Mouse (Mus musculus) midbrain, embryonic 14.5 days (tissue): ENCODE data around the gene Oxct1. TPM values are rescaled to one million over a fixed set of nuclear protein-coding genes. Genes with fewer than 3 reads are reported as not detected.
A peak's percentile ranks its signal among the peaks of the same experiment; 100 is the strongest.

Experiments used
- ATAC-seq: fragments of 200-750 bp; cut with Nextera tagmentation; 2 replicates; pipeline ENCODE4 v1.8.0; 2017; ENCODE audit warnings: moderate number of reproducible peaks, moderate library complexity; ENCODE audit not compliant: low FRiP score, low TSS enrichment
- DNase-seq: peaks from one replicate; pipeline ENCODE4 v3.0.0-alpha.2; 2015
- H3K27ac ChIP-seq: fragments of 300-500 bp; sonication (generic); replicated peaks from 2 replicates; pipeline ENCODE4 v1.5.1; 2014; ENCODE audit warnings: mild to moderate bottlenecking, low read depth, low read length, moderate library complexity
- H3K27me3 ChIP-seq: fragments of 300-500 bp; sonication (generic); 2 replicates; pipeline ENCODE4 v1.6.1; 2014; ENCODE audit warnings: low read length, control low read depth, mixed read lengths; ENCODE audit not compliant: control insufficient read depth, insufficient read depth
- H3K36me3 ChIP-seq: fragments of 300-500 bp; sonication (generic); 2 replicates; pipeline ENCODE4 v1.6.1; 2014; ENCODE audit warnings: low read length, control low read depth; ENCODE audit not compliant: control insufficient read depth, insufficient read depth
- H3K4me1 ChIP-seq: fragments of 300-500 bp; sonication (generic); 2 replicates; pipeline ENCODE4 v1.6.1; 2014; ENCODE audit warnings: mild to moderate bottlenecking, antibody characterized with exemption, low read length, control low read depth; ENCODE audit not compliant: control insufficient read depth, insufficient read depth
- H3K4me2 ChIP-seq: fragments of 300-500 bp; sonication (generic); 2 replicates; pipeline ENCODE4 v1.6.1; 2014; ENCODE audit warnings: mild to moderate bottlenecking, low read length, moderate library complexity
- H3K4me3 ChIP-seq: fragments of 300-500 bp; sonication (generic); replicated peaks from 2 replicates; pipeline ENCODE4 v1.5.1; 2014; ENCODE audit warnings: low read depth, low read length
- H3K9ac ChIP-seq: fragments of 300-500 bp; sonication (generic); replicated peaks from 2 replicates; pipeline ENCODE4 v1.6.1; 2014; ENCODE audit warnings: mild to moderate bottlenecking, low read length, moderate library complexity
- H3K9me3 ChIP-seq: fragments of 300-500 bp; sonication (generic); 2 replicates; pipeline ENCODE4 v1.6.1; 2016; ENCODE audit warnings: low read length, control low read depth, mixed read lengths; ENCODE audit not compliant: control insufficient read depth
- WGBS: fragments of 180-500 bp; shearing (Covaris S2); extraction: QIAGEN DNeasy Blood & Tissue Kit; methylation state at CpG from one replicate; pipeline ENCODE4 v1.1.7; 2014; 5-methylcytosine and 5-hydroxymethylcytosine counted together
- polyA plus RNA-seq: library from polyadenylated mRNA; unstranded; fragments of >200 nt; fragmentation: Nextera tagmentation; extraction: Ambion mirVana; gene quantifications from 2 replicates; pipeline ENCODE4 v1.2.1, GENCODE M21; 2014

The Oxct1 gene
- polyA plus RNA-seq, 1 experiment from 2014 or later: 293 TPM

- Histone ChIP-seq H3K27me3 (no peaks in the 10 kb centered on the region), H3K4me3 (no peak overlapping the region), H3K9me3 (no peaks in the 10 kb centered on the region), H3K9ac (no peak overlapping the region), H3K36me3 (no peaks in the 10 kb centered on the region), H3K4me1 (no peaks in the 10 kb centered on the region), H3K27ac (no peak overlapping the region), H3K4me2 (no peak overlapping the region)
- no peak for DNase-seq
- 93% methylated on average over 6 of the region's 6 CpGs for WGBS
- ATAC-seq: no peak
Observed at GRCm38 (mm10) chr15:4119962-4120361, 93.8 kb downstream of the Oxct1 start.

GRCm38 (mm10) chr15:4124648-4125047, 98.5 kb downstream of the Oxct1 start:
- 56% methylated on average over 3 of the region's 3 CpGs for WGBS
- ATAC-seq: no peak
- Histone ChIP-seq H3K4me2 (no peak overlapping the region), H3K27me3 (no peaks in the 10 kb centered on the region), H3K4me1 (no peaks in the 10 kb centered on the region), H3K9ac (no peak overlapping the region), H3K9me3 (no peaks in the 10 kb centered on the region), H3K36me3 (peaks cover 12% of the 10 kb centered on the region), H3K27ac (no peak overlapping the region), H3K4me3 (no peak overlapping the region)
- DNase-seq: no peak

GRCm38 (mm10) chr15:4138524-4138923, 112.3 kb downstream of the Oxct1 start:
- Histone ChIP-seq H3K36me3 (peaks cover 3% of the 10 kb centered on the region; the same call in 1 of the 2 replicates), H3K9me3 (no peaks in the 10 kb centered on the region), H3K27ac (no peak overlapping the region), H3K27me3 (no peaks in the 10 kb centered on the region), H3K4me1 (no peaks in the 10 kb centered on the region), H3K4me3 (no peak overlapping the region), H3K4me2 (no peak overlapping the region), H3K9ac (no peak overlapping the region)
- WGBS: 9% methylated on average over 1 of the region's 1 CpGs
- peak; percentile 9 for DNase-seq
- ATAC-seq: no peak

- Histone ChIP-seq H3K27me3 (no peaks in the 10 kb centered on the region), H3K4me2 (no peak overlapping the region), H3K36me3 (peaks cover 3% of the 10 kb centered on the region; the same call in 1 of the 2 replicates), H3K9me3 (no peaks in the 10 kb centered on the region), H3K9ac (no peak overlapping the region), H3K27ac (no peak overlapping the region), H3K4me3 (no peak overlapping the region), H3K4me1 (no peaks in the 10 kb centered on the region)
- WGBS: 85% methylated on average over 12 of the region's 12 CpGs
- no peak for ATAC-seq
- DNase-seq: no peak
Observed at GRCm38 (mm10) chr15:4139516-4139915, 113.3 kb downstream of the Oxct1 start.

- Histone ChIP-seq H3K27me3 (no peaks in the 10 kb centered on the region), H3K4me1 (no peaks in the 10 kb centered on the region), H3K4me2 (no peak overlapping the region), H3K27ac (no peak overlapping the region), H3K36me3 (peaks cover 11% of the 10 kb centered on the region; the same call in 1 of the 2 replicates), H3K4me3 (no peak overlapping the region), H3K9me3 (no peaks in the 10 kb centered on the region), H3K9ac (no peak overlapping the region)
- ATAC-seq (no peak), DNase-seq (no peak)
- 91% methylated on average over 5 of the region's 5 CpGs for WGBS
Observed at GRCm38 (mm10) chr15:4145352-4145751, 119.2 kb downstream of the Oxct1 start.

- Histone ChIP-seq H3K9ac (no peak overlapping the region), H3K36me3 (peaks cover 10% of the 10 kb centered on the region; the same call in 1 of the 2 replicates)
- 91% methylated on average over 2 of the region's 2 CpGs for WGBS
Observed at GRCm38 (mm10) chr15:4147700-4148099, 121.5 kb downstream of the Oxct1 start.

GRCm38 (mm10) chr15:4148649-4149389, 122.6 kb downstream of the Oxct1 start:
- H3K4me1 ChIP-seq: no peaks in the 10 kb centered on the region
- peak; percentile 46 for ATAC-seq
- H3K27ac ChIP-seq: peak overlapping the region; percentile 52; the same call in 1 of the 2 replicates
- H3K27me3 ChIP-seq: no peaks in the 10 kb centered on the region
- WGBS: 79% methylated on average over 8 of the region's 8 CpGs
- no peak for DNase-seq
- no peak overlapping the region for H3K9ac ChIP-seq
- peaks cover 15% of the 10 kb centered on the region; the same call in 1 of the 2 replicates for H3K36me3 ChIP-seq
- H3K9me3 ChIP-seq: no peaks in the 10 kb centered on the region
- no peak overlapping the region for H3K4me2 ChIP-seq
- no peak overlapping the region for H3K4me3 ChIP-seq

More at GRCm38 (mm10) chr15:4147700-4148099, 121.5 kb downstream of the Oxct1 start:
- Histone ChIP-seq H3K4me1 (no peaks in the 10 kb centered on the region), H3K4me2 (no peak overlapping the region), H3K9me3 (no peaks in the 10 kb centered on the region), H3K27me3 (no peaks in the 10 kb centered on the region), H3K4me3 (no peak overlapping the region), H3K27ac (no peak overlapping the region)
- DNase-seq (no peak), ATAC-seq (no peak)

GRCm38 (mm10) chr15:4154646-4155045, 128.5 kb downstream of the Oxct1 start:
- WGBS: 92% methylated on average over 4 of the region's 4 CpGs
- Histone ChIP-seq H3K4me1 (no peaks in the 10 kb centered on the region), H3K9ac (no peak overlapping the region), H3K9me3 (no peaks in the 10 kb centered on the region), H3K4me2 (no peak overlapping the region), H3K36me3 (peaks cover 17% of the 10 kb centered on the region), H3K27ac (no peak overlapping the region), H3K27me3 (no peaks in the 10 kb centered on the region), H3K4me3 (no peak overlapping the region)
- ATAC-seq (no peak), DNase-seq (no peak)

GRCm38 (mm10) chr15:4167946-4168345, 141.8 kb downstream of the Oxct1 start:
- Histone ChIP-seq H3K9ac (no peak overlapping the region), H3K36me3 (no peaks in the 10 kb centered on the region), H3K4me1 (no peaks in the 10 kb centered on the region), H3K9me3 (no peaks in the 10 kb centered on the region), H3K27ac (no peak overlapping the region), H3K27me3 (no peaks in the 10 kb centered on the region), H3K4me3 (no peak overlapping the region), H3K4me2 (no peak overlapping the region)
- no peak for DNase-seq
- ATAC-seq: no peak
- 77% methylated on average over 2 of the region's 2 CpGs for WGBS
